Mouse (Mus musculus) liver, embryonic 14 days (tissue): ENCODE measurements around the gene AI182371. TPM values are rescaled to one million over a fixed set of nuclear protein-coding genes. Genes with fewer than 3 reads are reported as not detected.

Experiments
- polyA plus RNA-seq: library from polyadenylated mRNA; depleted of rRNA; stranded (reverse); fragments of >200 nt; gene quantifications from 2 replicates; pipeline ENCODE4 v1.2.3, GENCODE M21; 2012; rRNA removed

Gene AI182371
- 16.5 and 17.9 TPM in 2 replicates for polyA plus RNA-seq

GRCm38 (mm10) chr2:35101443-35101842 is at the start of gene AI182371:
AI182371 (minus strand) TSS chr2:35101543.

GRCm38 (mm10) chr2:35109141-35109923 is 8.0 kb upstream of the AI182371 start, which contains the start of gene Cntrl:
Cntrl (plus strand) TSS chr2:35109492.

GRCm38 (mm10) chr2:35061338-35061737 is 40.0 kb downstream of the AI182371 start, which contains the start of gene Hc:
Hc (minus strand) TSS chr2:35061438.

Other genes with a start within 250 kb of the AI182371 start
- 3.6 and 4.0 TPM in 2 replicates for gene Cutal, start 227.1 kb downstream of the AI182371 start, polyA plus RNA-seq
- 36.7 and 37.7 TPM in 2 replicates for gene Psmd5, start 226.6 kb downstream of the AI182371 start, polyA plus RNA-seq
- gene Phf19, start 187.5 kb downstream of the AI182371 start, polyA plus RNA-seq: 3.5 and 3.9 TPM in 2 replicates
- gene Traf1, start 139.8 kb downstream of the AI182371 start, polyA plus RNA-seq: 0.08 and 0.24 TPM in 2 replicates
- gene Hc, start 40.1 kb downstream of the AI182371 start, polyA plus RNA-seq: 58.6 and 61.5 TPM in 2 replicates
- gene Cntrl, start 7.9 kb upstream of the AI182371 start, polyA plus RNA-seq: 11.9 and 13.6 TPM in 2 replicates
- 37.3 and 43.5 TPM in 2 replicates for gene Rab14, start 99.6 kb upstream of the AI182371 start, polyA plus RNA-seq
- gene Gsn, start 154.8 kb upstream of the AI182371 start, polyA plus RNA-seq: 76.4 and 78.6 TPM in 2 replicates
- 65.2 and 79.1 TPM in 2 replicates for gene Stom, start 235.4 kb upstream of the AI182371 start, polyA plus RNA-seq